Mouse (Mus musculus) adrenal gland, postnatal 14 days (tissue): ENCODE results near the gene Stxbp1. TPM values are rescaled to one million over a fixed set of nuclear protein-coding genes. Genes with fewer than 3 reads are reported as not detected.
A peak's percentile ranks its signal among the peaks of the same experiment; 100 is the strongest.

Experiments used
- DNase-seq: peaks from one replicate; pipeline ENCODE4 v3.0.0; 2021; ENCODE audit warnings: mixed read lengths
- total RNA-seq: library from RNA; stranded (reverse); gene quantifications from 2 replicates; pipeline ENCODE4 v1.2.3, GENCODE M21; 2021

The Stxbp1 gene
- total RNA-seq, 1 experiment from 2014 or later, result 25.2 TPM

- DNase-seq, result no peak
Measured at GRCm38 (mm10) chr2:32751665-32752033, 95.4 kb downstream of the Stxbp1 start.

- peak; percentile 88 for DNase-seq
Measured at GRCm38 (mm10) chr2:32750887-32751664, 96.0 kb downstream of the Stxbp1 start.

GRCm38 (mm10) chr2:32750199-32750598 lies 96.8 kb downstream of the Stxbp1 start:
- no peak for DNase-seq

GRCm38 (mm10) chr2:32749082-32749481 lies 98.0 kb downstream of the Stxbp1 start:
- DNase-seq, result no peak

GRCm38 (mm10) chr2:32744272-32744982 lies 102.6 kb downstream of the Stxbp1 start:
- DNase-seq, result no peak

- DNase-seq, result peak; percentile 47
Measured at GRCm38 (mm10) chr2:32742173-32742531, 104.9 kb downstream of the Stxbp1 start.

GRCm38 (mm10) chr2:32741273-32742172 lies 105.5 kb downstream of the Stxbp1 start:
- DNase-seq, result peak; percentile 56

- no peak for DNase-seq
Measured at GRCm38 (mm10) chr2:32740916-32741272, 106.2 kb downstream of the Stxbp1 start, which contains the start of gene 6330409D20Rik. Gene 6330409D20Rik, minus strand, starts transcription at chr2:32741016.

GRCm38 (mm10) chr2:32739311-32739710 lies 107.7 kb downstream of the Stxbp1 start:
- peak; percentile 49 for DNase-seq

Other genes with a start within 250 kb of the Stxbp1 start
- 54.1 and 56.5 TPM in 2 replicates for gene St6galnac6, start 247.5 kb downstream of the Stxbp1 start, total RNA-seq
- 53.2 and 61.4 TPM in 2 replicates for gene Ak1, start 225.5 kb downstream of the Stxbp1 start, total RNA-seq
- 105 and 106 TPM in 2 replicates for gene Eng, start 200.7 kb downstream of the Stxbp1 start, total RNA-seq
- gene Fpgs, start 143.1 kb downstream of the Stxbp1 start, total RNA-seq, result 16.2 and 35.8 TPM in 2 replicates
- 67.4 and 79.7 TPM in 2 replicates for gene Cdk9, start 134.2 kb downstream of the Stxbp1 start, total RNA-seq
- gene Sh2d3c, start 126.2 kb downstream of the Stxbp1 start, total RNA-seq, result 29.8 and 39.3 TPM in 2 replicates
- gene 6330409D20Rik, start 106.2 kb downstream of the Stxbp1 start, total RNA-seq, result not detected in 2 replicates
- 25.3 and 26.8 TPM in 2 replicates for gene Tor2a, start 90.0 kb downstream of the Stxbp1 start, total RNA-seq
- 0.26 TPM in 1 of 2 replicates, not detected in the other for gene Ttc16, start 71.6 kb downstream of the Stxbp1 start, total RNA-seq
- gene Ptrh1, start 71.5 kb downstream of the Stxbp1 start, total RNA-seq, result 5.1 and 5.9 TPM in 2 replicates
- gene Cfap157, start 62.8 kb downstream of the Stxbp1 start, total RNA-seq, result not detected in 2 replicates
- gene Fam129b, start 28.9 kb upstream of the Stxbp1 start, total RNA-seq, result 22.0 and 23.1 TPM in 2 replicates
- 155 and 192 TPM in 2 replicates for gene Rpl12, start 114.3 kb upstream of the Stxbp1 start, total RNA-seq
- gene Lrsam1, start 114.4 kb upstream of the Stxbp1 start, total RNA-seq, result 14.1 and 17.2 TPM in 2 replicates
- 18.3 and 20.8 TPM in 2 replicates for gene Slc2a8, start 134.8 kb upstream of the Stxbp1 start, total RNA-seq